Mouse (Mus musculus) Muller cell, postnatal 12 days (primary cell): ENCODE measurements at regions not wholly inside any gene's neighbourhood (a gene's known extent, or its start where the extent isn't known, plus 50 kb on each side); places are given as distances from the start of the nearest gene placed in this dataset.

Experiments
- DNase-seq: peaks from one replicate; pipeline ENCODE4 v3.0.0-alpha.2; 2015; ENCODE audit errors: inconsistent ontology term

- DNase-seq: no peak
These were observed 616.0 kb downstream of the Ryr2 start for GRCm38 (mm10) chr13:11490766-11491165.

- peak; percentile 9 for DNase-seq
These were observed 623.6 kb downstream of the Ryr2 start for GRCm38 (mm10) chr13:11483142-11483541.

GRCm38 (mm10) chr13:11482701-11483100 lies 624.0 kb downstream of the Ryr2 start:
- DNase-seq: no peak

GRCm38 (mm10) chr13:11460251-11460650 lies 646.5 kb downstream of the Ryr2 start:
- DNase-seq: no peak

GRCm38 (mm10) chr13:11455113-11455512 lies 651.6 kb downstream of the Ryr2 start:
- no peak for DNase-seq

- no peak for DNase-seq
These were observed 654.3 kb downstream of the Ryr2 start for GRCm38 (mm10) chr13:11452448-11452847.

GRCm38 (mm10) chr13:11432465-11433339 lies 674.0 kb downstream of the Ryr2 start:
- DNase-seq: peak; percentile 91

- DNase-seq: no peak
These were observed 679.9 kb downstream of the Ryr2 start for GRCm38 (mm10) chr13:11426820-11427219.

- peak; percentile 14 for DNase-seq
These were observed 714.7 kb downstream of the Ryr2 start for GRCm38 (mm10) chr13:11392027-11392426.

- DNase-seq: no peak
These were observed 731.3 kb downstream of the Ryr2 start for GRCm38 (mm10) chr13:11375452-11375851.

GRCm38 (mm10) chr13:11369456-11369855 lies 737.3 kb downstream of the Ryr2 start:
- DNase-seq: no peak

- no peak for DNase-seq
These were observed 743.9 kb downstream of the Ryr2 start for GRCm38 (mm10) chr13:11362872-11363271.

GRCm38 (mm10) chr13:11348502-11348849 lies 758.3 kb downstream of the Ryr2 start:
- no peak for DNase-seq

GRCm38 (mm10) chr13:11347787-11348501 lies 758.8 kb downstream of the Ryr2 start:
- DNase-seq: no peak

GRCm38 (mm10) chr13:11344500-11344899 lies 762.2 kb downstream of the Ryr2 start:
- no peak for DNase-seq

GRCm38 (mm10) chr13:11338297-11338616 lies 768.5 kb downstream of the Ryr2 start:
- peak; percentile 40 for DNase-seq

GRCm38 (mm10) chr13:11337610-11338296 lies 769.0 kb downstream of the Ryr2 start:
- DNase-seq: no peak

GRCm38 (mm10) chr13:11336958-11337357 lies 769.8 kb downstream of the Ryr2 start:
- DNase-seq: no peak

- DNase-seq: no peak
These were observed 774.8 kb downstream of the Ryr2 start for GRCm38 (mm10) chr13:11331991-11332390.

- DNase-seq: no peak
These were observed 798.0 kb downstream of the Ryr2 start for GRCm38 (mm10) chr13:11308716-11309115.

GRCm38 (mm10) chr13:11295493-11295892 lies 811.3 kb downstream of the Ryr2 start:
- no peak for DNase-seq

GRCm38 (mm10) chr13:11294689-11295088 lies 812.1 kb downstream of the Ryr2 start:
- DNase-seq: no peak

GRCm38 (mm10) chr13:11293750-11294149 lies 813.0 kb downstream of the Ryr2 start:
- no peak for DNase-seq
